Mouse (Mus musculus) frontal cortex, postnatal 14 days (tissue): ENCODE data around the gene Abca3.
"Not testable (repeated sequence)": the region's sequence is repeated elsewhere in the genome, so short reads cannot be mapped to it uniquely, and the experiment has no call there.

Experiments
- DNase-seq, 2 experiments: peaks; one replicate each; pipeline ENCODE4 v3.0.0; 2022; ENCODE audit warnings: low spot score in 2 of 2

The Abca3 gene

DNA sequence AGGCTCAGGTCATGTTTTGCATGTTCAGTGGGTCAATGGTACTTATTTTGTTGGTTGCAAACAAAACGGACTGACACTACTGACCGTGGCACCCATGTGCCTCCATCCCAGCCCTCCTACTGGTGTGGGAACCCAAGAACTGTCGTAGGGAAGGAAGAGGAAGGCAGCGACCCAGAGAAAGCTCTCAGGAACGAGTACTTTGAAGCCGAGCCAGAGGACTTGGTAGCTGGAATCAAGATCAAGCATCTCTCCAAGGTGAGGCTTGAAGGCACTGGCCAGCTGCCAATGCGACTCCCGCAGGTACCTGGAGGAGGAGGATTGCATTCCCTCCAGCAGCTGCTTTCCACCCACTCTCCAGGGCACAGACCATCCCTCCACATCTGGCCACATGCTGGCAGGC, 32.0 kb downstream of the Abca3 start:
- no peak for DNase-seq

DNA sequence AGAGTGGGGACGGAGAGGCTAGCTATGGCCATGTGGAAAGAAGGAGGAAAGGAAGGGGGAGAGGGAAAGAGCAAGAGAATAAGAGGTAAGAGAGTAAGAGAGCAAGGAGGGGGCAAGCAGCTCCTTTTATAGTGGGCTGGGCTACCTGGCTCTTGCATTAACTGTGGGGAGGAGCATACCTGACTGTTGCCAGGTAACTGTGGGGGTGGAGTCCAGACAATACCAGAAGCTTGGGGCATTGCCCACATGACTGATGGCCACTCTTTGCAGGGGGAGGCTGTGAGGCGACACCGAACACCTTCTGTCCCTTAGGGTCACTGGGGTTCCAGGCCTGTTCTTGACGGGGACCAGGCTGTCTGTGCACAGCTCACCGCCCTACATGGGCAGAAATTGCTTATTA, 37.0 kb downstream of the Abca3 start:
- no peak for DNase-seq

DNA sequence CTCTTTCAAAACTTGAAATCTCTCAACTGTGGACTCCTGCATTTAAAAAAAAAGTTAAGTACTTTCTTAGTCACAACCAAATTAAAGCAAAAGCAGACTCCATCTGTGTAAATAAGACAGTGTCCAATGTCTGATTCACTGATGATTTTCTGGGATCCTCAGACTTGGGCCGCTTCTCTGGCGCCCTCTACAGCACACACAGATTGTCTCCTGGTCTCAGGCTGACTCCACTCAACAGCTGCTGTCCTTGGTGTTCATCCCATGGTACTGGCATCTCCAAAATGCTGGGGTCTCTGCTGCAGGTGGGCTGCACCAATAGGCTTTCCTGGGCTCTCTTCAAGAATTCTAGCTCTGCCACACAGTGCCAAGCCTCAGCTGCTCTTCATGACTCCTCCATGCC, 38.1 kb downstream of the Abca3 start:
- DNase-seq: peak in 1 of 2 experiments; percentile 46

DNA sequence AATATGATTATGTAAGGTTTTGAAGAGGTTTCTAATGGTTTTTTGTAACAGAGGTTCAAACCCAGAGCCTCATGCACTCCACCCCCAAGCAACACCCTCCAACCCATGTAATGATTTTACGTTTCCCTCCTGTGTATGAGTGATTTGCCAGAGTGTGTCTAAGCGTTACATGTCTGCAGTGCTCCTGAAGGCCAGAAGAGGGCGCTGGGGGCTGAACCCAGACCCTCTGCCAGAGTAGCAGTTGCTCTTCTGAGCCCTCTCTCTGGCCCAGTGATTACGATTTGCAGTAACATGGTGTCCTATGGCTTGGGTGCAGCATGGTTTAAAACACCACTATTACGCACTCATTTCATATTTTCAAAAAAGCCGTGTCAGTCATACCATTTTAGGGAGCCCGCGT, 39.4 kb downstream of the Abca3 start:
- DNase-seq: no peak

DNA sequence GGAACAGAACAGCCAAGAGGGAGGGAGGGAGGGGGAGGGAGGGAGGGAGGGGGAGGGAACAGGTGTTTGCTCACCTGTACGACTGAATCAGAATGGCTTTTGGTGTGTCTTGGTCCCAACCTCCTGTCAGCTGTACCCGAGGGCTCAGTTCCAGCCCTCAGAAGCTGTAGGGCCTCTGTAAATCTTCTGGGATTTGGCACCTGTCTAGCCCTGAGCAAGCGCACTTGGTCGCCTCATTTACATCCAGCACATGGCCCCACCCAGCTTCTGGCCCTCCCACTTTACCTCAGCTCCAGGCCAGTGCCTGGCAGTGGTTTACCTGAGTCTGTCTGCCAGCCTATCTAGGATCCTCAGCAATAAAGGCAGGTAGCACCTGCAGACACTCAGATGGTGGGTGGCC, 41.8 kb downstream of the Abca3 start:
- no peak for DNase-seq

DNA sequence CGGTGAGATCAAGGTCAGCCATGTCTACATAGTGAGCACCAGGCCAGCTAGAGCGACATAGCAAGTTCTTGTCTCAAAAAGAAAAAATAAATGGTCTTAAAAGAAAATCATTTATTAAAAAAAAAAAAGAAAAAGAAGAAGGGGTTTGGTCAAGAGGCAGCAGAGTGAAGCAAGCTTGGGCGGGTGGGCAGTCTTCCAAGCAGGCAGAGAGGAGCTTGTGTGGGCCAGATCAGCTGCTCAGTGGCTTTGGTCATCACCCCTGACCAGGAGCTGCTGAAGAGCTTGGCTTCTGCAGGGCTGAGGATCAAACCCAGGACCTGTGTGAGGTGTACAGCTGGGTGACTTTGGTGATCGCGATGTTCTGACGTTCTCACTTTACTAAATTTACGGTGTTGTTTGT, 42.7 kb downstream of the Abca3 start:
- no peak for DNase-seq

DNA sequence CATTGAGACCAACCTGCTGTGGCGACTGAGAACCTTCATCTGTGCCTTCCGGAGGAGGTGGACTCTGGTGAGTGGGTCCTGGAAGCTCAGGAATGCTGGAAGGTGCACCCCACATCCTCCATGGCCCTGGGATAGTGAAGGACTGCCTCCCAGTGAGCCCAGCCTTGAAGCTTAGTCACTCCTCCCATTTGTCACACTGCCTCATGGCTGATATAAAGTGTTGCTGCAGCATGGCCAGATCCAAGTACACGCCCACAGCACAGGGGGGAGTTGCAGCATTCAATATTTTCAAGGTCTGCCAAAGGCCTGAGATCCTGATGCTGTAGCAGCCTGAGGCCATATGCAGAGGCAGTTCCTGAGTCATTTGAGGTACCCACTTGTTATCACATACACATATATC, 50.6 kb downstream of the Abca3 start:
- DNase-seq: no peak

DNA sequence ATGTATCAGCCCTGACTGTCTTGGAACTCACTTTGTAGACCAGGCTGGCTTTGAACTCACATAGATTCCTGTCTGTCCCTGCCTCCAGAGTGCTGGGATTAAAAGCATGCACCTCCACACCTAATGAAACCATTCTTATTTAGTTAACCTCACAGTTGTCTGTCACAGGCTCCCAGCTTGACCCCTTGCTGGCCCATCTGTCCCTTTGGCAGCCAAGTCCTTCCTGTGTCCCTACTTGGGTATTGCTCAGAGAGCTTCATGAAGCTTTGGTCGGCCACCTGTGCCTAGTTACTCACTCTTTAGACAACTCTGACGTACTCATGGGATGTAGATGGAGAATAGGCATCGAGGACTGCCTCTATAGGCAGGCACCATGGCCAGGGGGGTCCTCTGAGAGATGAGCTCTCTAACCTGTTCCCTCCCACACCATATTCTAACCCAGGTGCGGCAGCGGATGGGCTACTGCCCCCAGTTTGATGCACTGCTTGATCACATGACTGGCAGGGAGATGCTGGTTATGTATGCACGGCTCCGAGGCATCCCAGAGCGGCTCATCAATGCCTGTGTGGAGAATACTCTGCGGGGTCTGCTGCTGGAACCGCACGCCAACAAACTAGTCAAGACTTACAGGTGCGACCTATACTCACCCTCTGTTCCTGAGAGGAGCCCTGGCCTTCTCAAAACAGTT, 55.5 kb downstream of the Abca3 start:
- no peak for DNase-seq

DNA sequence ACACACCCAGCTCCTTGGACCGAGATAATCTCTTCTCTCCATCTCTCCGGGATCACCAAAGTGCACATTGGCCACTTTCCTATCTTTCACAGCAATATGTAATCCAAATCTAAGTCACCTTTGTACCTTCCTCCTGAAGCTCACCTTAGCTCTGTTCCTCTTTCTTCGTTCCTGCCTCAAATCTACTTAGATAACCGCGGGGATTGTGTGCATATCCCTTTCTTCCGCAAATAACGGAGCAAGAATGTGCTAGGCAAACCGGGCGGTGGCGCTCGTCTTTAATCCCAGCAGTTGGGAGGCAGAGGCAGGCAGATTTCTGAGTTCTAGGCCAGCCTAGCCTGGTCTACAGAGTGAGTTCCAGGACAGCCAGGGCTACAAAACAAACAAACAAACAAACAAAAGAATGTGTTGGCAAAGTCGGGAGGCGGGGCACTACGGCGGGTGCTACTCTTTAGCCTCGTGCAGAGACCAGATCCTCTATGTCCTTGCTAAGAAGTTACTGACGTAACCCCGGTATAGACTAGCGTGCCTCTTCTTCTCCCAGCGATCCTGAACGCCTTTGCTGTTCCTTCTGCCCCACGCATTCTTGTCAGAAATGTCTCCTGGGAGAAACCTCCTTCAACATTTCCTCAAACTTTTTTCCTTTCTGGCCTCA, 61.9 kb downstream of the Abca3 start:
- DNase-seq: no peak

DNA sequence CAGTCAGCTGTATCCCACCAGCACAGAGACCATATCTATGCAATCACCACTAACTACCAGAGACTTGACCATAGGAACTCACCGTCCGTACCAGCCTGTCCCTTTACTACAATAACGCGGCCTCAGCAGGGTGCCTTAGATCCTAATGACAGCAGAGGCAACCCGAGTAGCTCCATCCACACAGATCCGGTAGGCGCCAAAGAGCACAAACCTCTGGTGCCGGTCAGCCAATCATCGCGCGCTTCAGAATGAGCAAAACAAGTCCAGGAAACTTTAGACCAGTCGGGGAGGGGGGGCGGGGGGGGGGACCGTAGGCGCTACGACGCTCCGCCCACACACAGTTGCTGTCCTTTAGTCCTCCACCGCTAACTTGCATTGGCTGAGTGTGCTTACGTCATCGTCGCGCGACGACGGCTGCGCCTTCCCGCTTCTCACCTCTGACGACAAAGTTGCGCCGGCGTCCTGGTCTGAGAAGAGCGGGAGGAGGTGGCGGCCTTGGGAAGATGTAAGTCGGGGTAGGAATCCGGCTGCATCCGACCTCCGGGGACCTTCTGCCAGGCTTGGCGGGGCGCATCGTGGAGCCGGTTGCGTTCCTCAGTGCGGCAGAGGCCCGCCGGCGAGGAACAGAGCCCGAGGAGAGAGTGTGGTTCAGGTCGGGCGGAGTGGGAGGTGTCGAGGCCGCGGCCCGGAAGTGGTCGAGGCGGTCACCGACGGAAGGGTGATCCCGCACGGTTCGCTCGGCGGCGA, 62.7 kb downstream of the Abca3 start, which contains the start of gene Rnps1:
Gene Rnps1, plus strand, starts transcription at position 336 of the 747 bp plus-strand sequence.
- peak; percentile 88 to 89 for DNase-seq

DNA sequence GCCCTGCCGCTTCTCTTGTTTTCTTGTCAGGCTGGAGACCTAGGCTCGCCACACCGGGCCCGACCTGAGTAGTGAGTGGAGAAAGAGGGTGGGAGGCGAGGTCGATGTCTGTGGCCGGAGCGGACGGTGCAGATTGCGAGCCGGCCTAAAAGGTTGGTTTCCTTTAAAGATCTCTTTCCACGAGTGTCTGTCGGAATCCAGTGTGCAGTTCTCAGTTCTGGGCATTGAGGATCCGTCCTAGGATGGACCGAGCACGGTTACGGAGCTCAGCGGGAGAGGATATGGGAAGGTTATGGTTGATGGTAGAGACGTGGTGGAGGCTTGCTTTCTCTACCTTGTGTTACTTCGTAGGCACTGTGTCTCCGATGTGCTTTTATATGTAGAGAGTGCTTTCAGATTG, 63.3 kb downstream of the Abca3 start:
- DNase-seq: no peak

DNA sequence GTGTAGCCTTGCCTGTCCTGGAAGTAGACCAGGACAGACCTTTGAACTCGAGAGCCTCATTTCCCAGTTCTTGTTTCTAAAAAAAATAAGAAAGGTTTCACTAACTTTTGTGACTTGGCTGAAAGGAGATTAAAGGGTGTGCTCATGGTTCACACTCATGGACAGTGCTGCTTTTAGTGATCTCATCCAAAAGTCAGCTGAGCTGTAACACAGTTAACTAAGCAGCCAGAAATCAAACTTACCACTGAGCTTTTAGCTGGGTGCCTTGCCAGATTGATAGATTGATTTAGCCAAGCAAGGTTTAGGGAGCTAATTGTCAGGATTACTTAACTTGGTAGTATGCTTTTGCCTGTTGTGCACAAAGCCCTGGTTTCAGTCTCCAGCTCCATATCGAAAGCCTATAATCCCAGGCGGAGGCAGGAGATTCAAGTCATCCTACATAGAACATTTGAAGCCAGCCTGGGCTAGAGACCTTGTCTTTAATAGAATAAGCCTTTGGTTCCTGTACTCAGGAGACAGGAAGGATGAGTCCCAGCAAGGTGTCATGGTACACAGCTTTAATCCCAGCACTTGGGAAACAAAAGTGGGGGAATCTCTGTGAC, 64.4 kb downstream of the Abca3 start:
- DNase-seq: no peak

DNA sequence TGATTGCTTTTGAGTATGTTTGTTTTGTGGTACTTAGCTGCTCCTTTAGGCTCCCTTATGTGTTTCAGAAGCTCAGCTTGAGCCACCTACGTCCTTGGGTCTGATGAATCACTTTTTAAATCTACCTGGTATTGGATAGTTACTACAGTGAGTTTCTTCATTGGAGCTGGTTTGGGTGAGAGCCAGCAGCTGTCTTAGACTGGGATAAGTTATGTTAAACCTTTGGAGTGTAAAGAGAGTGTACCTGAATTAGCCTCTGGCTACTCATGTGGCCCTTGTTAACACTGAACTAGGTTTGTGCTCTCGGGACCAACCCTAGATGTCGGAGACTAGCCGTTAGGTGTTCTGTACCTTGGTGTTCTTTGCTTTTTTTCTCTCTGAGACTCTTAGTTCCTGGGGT, 71.4 kb downstream of the Abca3 start:
- DNase-seq: no peak

DNA sequence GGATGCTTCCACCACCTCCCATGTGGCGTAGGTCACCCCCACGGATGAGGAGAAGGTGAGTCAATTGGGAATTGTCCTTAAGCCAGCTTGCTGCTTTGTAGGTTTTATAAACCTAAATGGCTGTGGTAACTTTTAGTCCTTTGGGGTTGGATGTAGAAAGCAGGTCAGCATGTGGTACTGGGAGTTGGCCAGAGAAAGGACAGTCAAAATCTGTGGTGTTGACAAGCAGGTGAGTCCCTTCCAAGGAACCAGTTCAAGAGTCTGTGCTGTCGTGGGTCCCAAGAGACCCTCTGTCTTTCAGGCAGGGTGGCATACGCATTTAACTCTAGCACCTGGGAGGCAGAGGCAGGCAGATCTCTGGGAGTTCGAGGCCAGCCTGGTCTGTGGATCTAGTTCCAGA, 72.7 kb downstream of the Abca3 start:
- DNase-seq: no peak

DNA sequence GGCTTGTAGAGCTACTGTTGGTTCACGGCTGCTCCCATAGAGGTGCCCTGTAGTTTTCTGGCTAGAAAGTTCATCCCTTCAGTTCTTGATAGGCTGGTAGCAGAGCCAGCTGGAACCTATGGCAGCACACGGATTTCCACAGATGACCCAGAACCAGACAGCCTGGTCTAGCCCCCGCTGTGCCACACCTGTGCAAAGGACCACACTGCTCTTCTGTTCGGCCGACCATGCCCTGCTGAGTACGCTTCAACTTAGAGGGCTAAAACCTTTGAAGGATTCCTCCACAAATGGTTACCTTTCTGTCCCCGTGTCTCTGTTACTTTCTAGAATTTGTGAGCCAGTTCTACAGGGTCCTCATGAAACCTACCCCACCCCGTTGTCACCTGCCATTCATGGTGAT, 73.6 kb downstream of the Abca3 start:
- not testable (repeated sequence) for DNase-seq

DNA sequence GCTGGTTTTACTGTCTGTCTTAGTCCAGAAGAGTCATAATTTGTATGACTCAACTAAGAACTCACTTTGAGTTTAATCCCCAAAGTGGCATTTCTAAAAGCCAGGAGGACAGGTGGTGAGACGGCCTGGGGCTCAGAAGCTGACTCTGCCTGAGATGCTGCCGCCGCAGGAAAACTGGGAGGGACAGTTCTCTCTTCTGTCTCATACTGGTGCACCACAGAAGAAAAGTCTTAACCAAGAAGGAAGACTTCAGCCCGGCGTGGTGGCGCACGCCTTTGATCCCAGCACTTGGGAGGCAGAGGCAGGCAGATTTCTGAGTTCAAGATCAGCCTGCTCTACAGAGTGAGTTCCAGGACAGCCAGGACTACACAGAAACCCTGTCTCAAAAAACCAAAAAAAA, 74.2 kb downstream of the Abca3 start:
- DNase-seq: no peak

DNA sequence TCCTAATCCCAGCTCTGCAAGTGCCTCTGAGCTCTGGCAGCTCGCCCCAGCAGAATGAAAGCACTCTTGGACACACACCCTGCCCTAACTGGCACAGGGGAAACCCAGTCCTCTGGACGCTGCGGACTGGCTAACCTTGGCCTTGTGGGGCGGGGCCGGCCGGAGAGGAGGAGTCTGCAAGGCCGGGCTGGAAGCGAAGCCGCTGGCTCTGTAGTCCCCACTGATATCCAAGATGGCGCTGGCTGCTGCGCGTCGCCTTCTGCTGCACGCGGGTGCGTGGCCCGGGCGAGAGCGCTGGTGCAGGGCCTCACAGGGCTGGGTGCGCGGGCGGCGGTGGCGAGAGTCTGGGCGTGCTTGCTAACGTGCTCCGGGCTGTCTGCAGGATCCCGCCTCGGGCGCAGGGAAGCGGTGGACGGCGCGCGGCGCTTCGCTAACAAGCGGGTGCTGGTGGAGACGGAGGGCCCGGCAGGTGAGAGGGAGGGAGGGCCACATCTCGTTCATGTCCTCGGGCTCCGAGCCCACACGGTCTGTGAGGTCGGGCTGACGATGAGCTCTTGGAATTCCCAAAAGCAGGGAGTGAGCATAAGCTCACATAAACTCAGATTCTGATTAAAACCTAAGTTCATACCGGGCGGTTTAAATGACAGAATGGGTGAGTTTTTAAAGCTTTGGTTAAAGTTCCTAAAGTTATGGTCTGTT, 74.9 kb downstream of the Abca3 start, which contains the start of gene Eci1:
Gene Eci1, plus strand, starts transcription at position 171 of the 699 bp plus-strand sequence.
- DNase-seq: peak; percentile 86 to 87

DNA sequence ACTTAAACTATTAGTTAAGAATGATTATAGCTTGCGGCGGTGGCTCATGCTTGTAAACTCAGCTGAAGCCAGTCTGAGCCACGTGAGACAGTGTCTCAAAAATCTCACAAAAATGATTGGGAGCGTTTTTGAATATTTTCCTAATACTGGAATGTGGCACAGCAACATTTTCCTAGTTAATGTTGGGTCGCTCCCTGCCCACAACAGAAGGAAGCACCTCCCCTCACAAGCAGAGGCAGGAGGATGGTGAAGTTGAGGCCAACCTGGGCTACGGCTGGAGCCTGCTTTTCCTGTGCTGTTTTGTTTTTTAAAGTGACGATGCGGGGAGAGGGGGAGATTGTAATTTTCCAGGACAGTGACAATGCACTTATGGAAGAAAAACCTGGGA, 75.4 kb downstream of the Abca3 start:
- no peak for DNase-seq

DNA sequence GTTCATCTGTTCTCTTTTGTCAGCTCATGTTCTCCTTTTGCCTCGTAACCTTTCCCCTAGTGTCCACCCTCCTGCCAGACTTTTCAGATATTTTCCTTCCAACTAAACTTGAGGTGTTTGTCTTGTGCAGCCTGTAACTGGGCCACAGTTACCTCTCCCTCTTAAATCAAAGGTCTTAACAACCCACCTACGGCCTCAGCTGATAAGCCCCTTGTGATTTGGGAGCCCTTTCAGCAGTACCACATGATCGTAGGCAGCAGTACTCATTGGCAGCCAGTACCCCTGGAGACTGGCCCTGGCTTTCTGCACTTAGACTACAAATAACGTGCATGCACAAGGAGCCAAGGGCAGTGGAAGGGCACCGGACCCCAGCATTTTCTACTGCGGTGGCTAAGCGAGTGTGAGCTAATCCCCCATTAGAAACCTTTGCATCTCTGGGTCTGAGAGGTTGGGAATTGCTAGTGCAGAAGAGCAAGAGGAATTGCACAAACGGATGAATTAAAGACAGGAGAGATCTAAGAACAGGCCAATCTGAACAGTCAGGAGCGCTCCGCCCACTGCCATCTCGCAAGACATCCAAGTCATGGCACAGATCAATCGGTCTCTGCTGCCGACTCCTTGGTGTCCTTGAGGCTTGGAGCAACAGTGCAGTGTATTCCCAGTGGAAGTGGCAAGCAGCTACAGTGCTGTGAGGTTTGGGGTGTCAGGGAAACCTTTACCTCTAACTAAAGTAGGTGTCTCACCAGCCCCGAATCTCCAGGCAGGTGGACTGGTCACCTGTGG, 77.6 kb downstream of the Abca3 start:
- DNase-seq: no peak

DNA sequence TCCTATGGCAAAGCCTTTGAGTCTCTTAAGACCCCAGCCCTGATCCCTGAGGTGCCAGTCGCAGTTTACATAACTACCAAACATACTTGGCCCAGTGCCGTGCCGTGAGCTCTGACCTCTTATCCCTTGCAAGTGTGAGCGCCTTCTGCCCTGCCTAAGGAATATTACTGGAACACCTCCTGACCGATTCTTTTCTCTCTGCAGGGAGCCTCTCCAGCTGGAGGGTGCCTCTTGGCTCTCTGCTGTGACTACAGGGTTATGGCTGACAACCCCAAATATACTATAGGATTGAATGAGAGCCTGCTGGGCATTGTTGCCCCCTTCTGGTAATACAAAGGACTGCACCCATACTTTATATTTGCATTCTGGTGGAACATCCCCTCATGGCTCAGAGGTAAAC, 85.3 kb downstream of the Abca3 start:
- peak in 1 of 2 experiments; percentile 22 for DNase-seq

DNA sequence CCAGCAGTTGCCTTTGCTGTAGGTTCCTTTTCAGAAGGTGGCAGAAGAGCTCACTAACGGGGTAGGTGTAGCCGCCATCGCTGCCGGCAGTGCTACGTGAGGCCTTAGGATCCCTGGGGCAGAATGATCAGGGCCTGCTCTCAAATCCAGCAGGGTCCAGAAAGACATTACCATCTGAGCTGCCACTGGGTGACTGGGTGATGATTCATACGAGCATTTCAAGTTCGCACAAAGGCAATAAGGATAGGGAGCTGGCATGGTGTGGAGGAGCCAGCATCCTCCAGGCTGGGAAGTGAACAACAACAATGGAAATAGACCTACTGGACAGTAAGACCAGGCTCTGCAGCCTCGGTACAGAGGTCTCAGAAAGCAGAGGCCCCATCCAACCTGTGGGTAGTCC, 88.6 kb downstream of the Abca3 start:
- no peak for DNase-seq
